19 mouse cellular contexts compared by ENCODE assay signal in genomic region chr5:114602012-114602411, GRCm38 (mm10).
"Had no signal": no experiment of that assay in that cellular context is flagged by ENCODE, and none has a peak within 500 bp of the region (broad histone marks: within the 10 kb centered on the region; RNA-seq: fewer than 3 reads in every experiment).

No protein-coding gene starts in this region.

- H3K36me3 ChIP-seq: midbrain, embryonic 10.5 days; midbrain, embryonic 12.5 days; neural tube, embryonic 13.5 days; neural tube, embryonic 15.5 days had no signal

- DNase-seq: lung, adult 18-20 months; lung, embryonic 14.5 days; lung, postnatal 10 days; lung, postnatal 4 days; midbrain, embryonic 14.5 days; retina, postnatal 1 day; right cerebral cortex, adult 18-20 months; right cerebral cortex, postnatal 25 days; right cerebral cortex, postnatal 4 days; spleen, adult 18-20 months; thymus, adult 18-20 months; thymus, postnatal 14 days; thymus, postnatal 36 days had no signal

- H3K27ac ChIP-seq: midbrain, embryonic 10.5 days; midbrain, embryonic 12.5 days; neural tube, embryonic 13.5 days; neural tube, embryonic 15.5 days had no signal

- ATAC-seq: midbrain, embryonic 16.5 days had no signal

- H3K27me3 ChIP-seq: neural tube, embryonic 13.5 days; neural tube, embryonic 15.5 days had no signal

- H3K9me3 ChIP-seq: midbrain, embryonic 10.5 days; midbrain, embryonic 12.5 days; neural tube, embryonic 13.5 days; neural tube, embryonic 15.5 days had no signal

- H3K4me3 ChIP-seq: midbrain, embryonic 10.5 days; midbrain, embryonic 12.5 days; myocyte; neural tube, embryonic 13.5 days; neural tube, embryonic 15.5 days had no signal

- H3K4me2 ChIP-seq: lung, embryonic 14.5 days; midbrain, embryonic 12.5 days; neural tube, embryonic 13.5 days; neural tube, embryonic 15.5 days had no signal

- H3K9ac ChIP-seq: lung, embryonic 14.5 days; midbrain, embryonic 12.5 days; neural tube, embryonic 15.5 days had no signal
